Mouse (Mus musculus) ES-Bruce4 (cell line): ENCODE measurements around the gene Fis1.

Experiments used
- CTCF ChIP-seq: IDR thresholded peaks from one replicate; pipeline ENCODE4 v1.8.1; 2011; ENCODE audit warnings: low read depth, low read length
- EP300 ChIP-seq: IDR thresholded peaks from 2 replicates; pipeline ENCODE4 v1.6.1; 2011; ENCODE audit warnings: low read depth, low read length; ENCODE audit not compliant: insufficient read depth
- POLR2A ChIP-seq: IDR thresholded peaks from one replicate; pipeline ENCODE4 v1.8.1; 2011; ENCODE audit warnings: low read length; ENCODE audit not compliant: insufficient read depth

- TF ChIP-seq CTCF (no peak), POLR2A (no peak), EP300 (no peak)
Observed at GRCm38 (mm10) chr5:136952153-136952552, 922 bp upstream of the Fis1 start.
